Mouse (Mus musculus) cerebellum, adult 2 months (tissue): ENCODE results near the gene Arhgap10. TPM values are rescaled to one million over a fixed set of nuclear protein-coding genes. Genes with fewer than 3 reads are reported as not detected.

Experiments
- DNase-seq, 2 experiments: peaks; one replicate each; pipeline ENCODE4 v3.0.0; 2021
- H3K27ac ChIP-seq: fragments of 200-500 bp; 2 replicates; pipeline ENCODE4 v1.5.1; 2012; ENCODE audit warnings: low read length, control low read depth, inconsistent platforms; ENCODE audit not compliant: insufficient read depth
- H3K27me3 ChIP-seq: fragments of 200-500 bp; 2 replicates; pipeline ENCODE4 v1.6.1; 2012; ENCODE audit warnings: inconsistent platforms, mild to moderate bottlenecking, low read length, moderate library complexity; ENCODE audit not compliant: control insufficient read depth, insufficient read depth
- H3K4me1 ChIP-seq: fragments of 200-500 bp; 2 replicates; pipeline ENCODE4 v1.6.1; 2011; ENCODE audit warnings: low read length; ENCODE audit not compliant: control insufficient read depth, insufficient read depth
- H3K4me3 ChIP-seq: fragments of 200-500 bp; replicated peaks from 2 replicates; pipeline ENCODE3; 2011; ENCODE audit warnings: mild to moderate bottlenecking, low read depth, low read length, control low read depth; ENCODE audit not compliant: insufficient read depth
- CTCF ChIP-seq: fragments of 200-500 bp; IDR thresholded peaks from 2 replicates; pipeline ENCODE4 v1.5.1; 2011; ENCODE audit warnings: low read depth, mild to moderate bottlenecking, control low read depth, low read length, moderate library complexity, borderline replicate concordance; ENCODE audit not compliant: insufficient read depth
- POLR2A ChIP-seq: fragments of 200-500 bp; IDR thresholded peaks from 2 replicates; pipeline ENCODE4 v1.6.1; 2011; ENCODE audit warnings: low read length, control low read depth, borderline replicate concordance; ENCODE audit not compliant: insufficient read depth
- WGBS: fragments of 180-500 bp; shearing (Covaris S2); methylation state at CpG from one replicate; pipeline ENCODE4 v1.1.7; 2018; 5-methylcytosine and 5-hydroxymethylcytosine counted together
- polyA plus RNA-seq: library from polyadenylated mRNA; depleted of rRNA; stranded (reverse); fragments of >200 nt; gene quantifications from 2 replicates; pipeline ENCODE4 v1.2.3, GENCODE M21; 2012

Gene Arhgap10
- polyA plus RNA-seq, 1 experiment = 12.5 TPM

GRCm38 (mm10) chr8:77251134-77251533 is 266.6 kb downstream of the Arhgap10 start:
- Histone ChIP-seq H3K4me1 (peaks cover 3% of the 10 kb centered on the region), H3K27me3 (no peaks in the 10 kb centered on the region), H3K27ac (no peak overlapping the region), H3K4me3 (no peak overlapping the region)
- no peak for TF ChIP-seq POLR2A
- no peak for TF ChIP-seq CTCF
- 97% methylated on average over 5 of the region's 5 CpGs for WGBS
- no peak for DNase-seq

GRCm38 (mm10) chr8:77250094-77250493 is 267.7 kb downstream of the Arhgap10 start:
- H3K4me3 ChIP-seq = no peak overlapping the region
- peaks cover 3% of the 10 kb centered on the region for H3K4me1 ChIP-seq
- WGBS = 73% methylated on average over 3 of the region's 3 CpGs
- H3K27ac ChIP-seq = no peak overlapping the region
- no peak for DNase-seq
- H3K27me3 ChIP-seq = no peaks in the 10 kb centered on the region
- TF ChIP-seq CTCF = no peak
- TF ChIP-seq POLR2A = no peak

- WGBS = 95% methylated on average over 3 of the region's 3 CpGs
- Histone ChIP-seq H3K4me3 (no peak overlapping the region), H3K27ac (no peak overlapping the region), H3K27me3 (no peaks in the 10 kb centered on the region), H3K4me1 (no peaks in the 10 kb centered on the region)
- TF ChIP-seq POLR2A (no peak), CTCF (no peak)
- no peak for DNase-seq
These were observed 276.4 kb downstream of the Arhgap10 start for GRCm38 (mm10) chr8:77241381-77241780.

GRCm38 (mm10) chr8:77239462-77239861 is 278.3 kb downstream of the Arhgap10 start:
- no peak for TF ChIP-seq CTCF
- no peak for TF ChIP-seq POLR2A
- Histone ChIP-seq H3K4me1 (no peaks in the 10 kb centered on the region), H3K27me3 (no peaks in the 10 kb centered on the region), H3K27ac (no peak overlapping the region), H3K4me3 (no peak overlapping the region)
- no peak for DNase-seq

GRCm38 (mm10) chr8:77236701-77237100 is 281.1 kb downstream of the Arhgap10 start:
- peak in 1 of 2 experiments; percentile 22 for DNase-seq
- WGBS = 57% methylated on average over 1 of the region's 1 CpGs
- TF ChIP-seq CTCF (no peak), POLR2A (no peak)
- H3K27ac ChIP-seq = no peak overlapping the region
- H3K4me1 ChIP-seq = no peaks in the 10 kb centered on the region
- no peak overlapping the region for H3K4me3 ChIP-seq
- H3K27me3 ChIP-seq = no peaks in the 10 kb centered on the region

GRCm38 (mm10) chr8:77232411-77232810 is 285.3 kb downstream of the Arhgap10 start:
- 41% methylated on average over 3 of the region's 3 CpGs for WGBS
- no peak for TF ChIP-seq CTCF
- no peak for TF ChIP-seq POLR2A
- H3K27me3 ChIP-seq = no peaks in the 10 kb centered on the region
- H3K27ac ChIP-seq = no peak overlapping the region
- peaks cover 4% of the 10 kb centered on the region for H3K4me1 ChIP-seq
- DNase-seq = no peak
- H3K4me3 ChIP-seq = no peak overlapping the region

GRCm38 (mm10) chr8:77231834-77232233 is 285.9 kb downstream of the Arhgap10 start:
- Histone ChIP-seq H3K4me3 (no peak overlapping the region), H3K27ac (no peak overlapping the region), H3K27me3 (no peaks in the 10 kb centered on the region), H3K4me1 (peaks cover 9% of the 10 kb centered on the region)
- TF ChIP-seq CTCF (no peak), POLR2A (no peak)
- whole genome bisulfite sequencing = 27% methylated on average over 6 of the region's 6 CpGs
- DNase-seq = no peak

- peaks cover 9% of the 10 kb centered on the region for H3K4me1 ChIP-seq
- TF ChIP-seq CTCF (no peak), POLR2A (no peak)
- no peak overlapping the region for H3K4me3 ChIP-seq
- no peak overlapping the region for H3K27ac ChIP-seq
- DNase-seq = no peak
- no peaks in the 10 kb centered on the region for H3K27me3 ChIP-seq
- WGBS = 84% methylated on average over 1 of the region's 1 CpGs
These were observed 286.5 kb downstream of the Arhgap10 start for GRCm38 (mm10) chr8:77231211-77231610.
